Mouse (Mus musculus) CH12.LX (cell line): ENCODE measurements around the gene Coasy. TPM values are rescaled to one million over a fixed set of nuclear protein-coding genes. Genes with fewer than 3 reads are reported as not detected.

Experiments used
- DNase-seq: peaks from one replicate; pipeline ENCODE4 v3.0.0-alpha.2; 2013; ENCODE audit errors: extremely low read depth
- H3K27ac ChIP-seq: 2 replicates; pipeline ENCODE4 v1.5.1; 2012; ENCODE audit warnings: low read depth, mild to moderate bottlenecking, control low read depth, moderate library complexity; ENCODE audit not compliant: insufficient read depth
- H3K27me3 ChIP-seq: replicated peaks from 2 replicates; pipeline ENCODE3; 2012; ENCODE audit warnings: inconsistent platforms
- H3K36me3 ChIP-seq, 2 experiments: replicated peaks in 1 of 2; 2 replicates each; pipeline versions ENCODE3 to v1.6.1; 2012; ENCODE audit warnings: inconsistent platforms in 1 of 2, low read length in 1 of 2, mild to moderate bottlenecking in 1 of 2, mixed read lengths in 1 of 2, moderate library complexity in 1 of 2; ENCODE audit not compliant: control insufficient read depth in 1 of 2, insufficient read depth in 1 of 2
- H3K4me1 ChIP-seq, 2 experiments: 2 replicates each; pipeline ENCODE4 v1.6.1; 2012; ENCODE audit warnings: inconsistent platforms in 1 of 2, moderate library complexity in 1 of 2; ENCODE audit not compliant: insufficient read depth in 2 of 2, control insufficient read depth in 1 of 2
- H3K4me2 ChIP-seq: 2 replicates; pipeline ENCODE4 v1.6.1; 2012; ENCODE audit warnings: low read depth, mild to moderate bottlenecking, control low read depth; ENCODE audit not compliant: poor library complexity, insufficient read depth, severe bottlenecking
- H3K4me3 ChIP-seq, 3 experiments: fragments of 150-350 bp in 1 of 3; sonication (generic) in 1 of 3; replicated peaks in 1 of 3; 2 replicates each; pipeline versions ENCODE3 to v1.5.1; 2011 to 2012; ENCODE audit warnings: low read depth in 2 of 3, low read length in 2 of 3, mild to moderate bottlenecking in 2 of 3, moderate library complexity in 2 of 3, control low read depth in 1 of 3, improper control_type of control experiment in 1 of 3, inconsistent platforms in 1 of 3, mixed read lengths in 1 of 3; ENCODE audit not compliant: poor library complexity in 1 of 3
- H3K79me2 ChIP-seq: replicated peaks from 2 replicates; pipeline ENCODE4 v1.6.1; 2012; ENCODE audit warnings: mild to moderate bottlenecking, moderate library complexity; ENCODE audit not compliant: control insufficient read depth, poor library complexity, insufficient read depth, severe bottlenecking; ENCODE audit errors: extremely low read depth
- H3K9ac ChIP-seq: 2 replicates; pipeline ENCODE4 v1.6.1; 2012; ENCODE audit warnings: low read depth, mild to moderate bottlenecking, control low read depth, moderate library complexity; ENCODE audit not compliant: insufficient read depth
- H3K9me3 ChIP-seq: replicated peaks from 2 replicates; pipeline ENCODE3; 2012; ENCODE audit warnings: low read length, inconsistent platforms, mixed read lengths
- BHLHE40 ChIP-seq: IDR thresholded peaks from 2 replicates; pipeline ENCODE4 v1.6.1; 2011; ENCODE audit warnings: mild to moderate bottlenecking, low read depth, low read length, improper control_type of control experiment
- CHD1 ChIP-seq: IDR thresholded peaks from 2 replicates; pipeline ENCODE4 v1.6.1; 2012; ENCODE audit warnings: low read depth, low read length, improper control_type of control experiment, inconsistent platforms
- CHD2 ChIP-seq: IDR thresholded peaks from 2 replicates; pipeline ENCODE4 v1.6.1; 2011; ENCODE audit warnings: low read length, improper control_type of control experiment
- CTCF ChIP-seq, 2 experiments: IDR thresholded peaks in 1 of 2; conservative IDR thresholded peaks in 1 of 2; 2 replicates each; pipeline ENCODE4 v1.5.1; 2011 to 2012; ENCODE audit warnings: low read depth in 2 of 2, low read length in 2 of 2, improper control_type of control experiment in 1 of 2, inconsistent platforms in 1 of 2, mild to moderate bottlenecking in 1 of 2, moderate library complexity in 1 of 2
- EP300 ChIP-seq: IDR thresholded peaks from 2 replicates; pipeline ENCODE4 v1.6.1; 2011; ENCODE audit warnings: low read length, improper control_type of control experiment
- ETS1 ChIP-seq: conservative IDR thresholded peaks from 2 replicates; pipeline ENCODE4 v1.6.1; 2012; ENCODE audit warnings: low read depth, mild to moderate bottlenecking, inconsistent platforms, low read length, improper control_type of control experiment, moderate library complexity
- JUN ChIP-seq: IDR thresholded peaks from 2 replicates; pipeline ENCODE4 v1.6.1; 2011; ENCODE audit warnings: low read depth, mild to moderate bottlenecking, low read length, improper control_type of control experiment, moderate library complexity; ENCODE audit not compliant: insufficient read depth
- JUND ChIP-seq: conservative IDR thresholded peaks from 2 replicates; pipeline ENCODE4 v1.6.1; 2011; ENCODE audit warnings: low read depth, low read length, improper control_type of control experiment
- MAX ChIP-seq: IDR thresholded peaks from 2 replicates; pipeline ENCODE4 v1.6.1; 2011; ENCODE audit warnings: low read length, improper control_type of control experiment
- MAZ ChIP-seq: IDR thresholded peaks from 2 replicates; pipeline ENCODE4 v1.6.1; 2012; ENCODE audit warnings: low read depth, mild to moderate bottlenecking, inconsistent platforms, low read length, improper control_type of control experiment, moderate library complexity
- MYC ChIP-seq: IDR thresholded peaks from 2 replicates; pipeline ENCODE4 v1.6.1; 2011; ENCODE audit warnings: low read depth, mild to moderate bottlenecking, improper control_type of control experiment, low read length
- PAX5 ChIP-seq: IDR thresholded peaks from 2 replicates; pipeline ENCODE4 v1.6.1; 2012; ENCODE audit warnings: low read length, inconsistent platforms, mixed read lengths
- POLR2AphosphoS2 ChIP-seq: IDR thresholded peaks from 2 replicates; pipeline ENCODE4 v1.6.1; 2011; ENCODE audit warnings: low read depth, low read length, improper control_type of control experiment
- RCOR1 ChIP-seq: conservative IDR thresholded peaks from 2 replicates; pipeline ENCODE4 v1.6.1; 2012; ENCODE audit warnings: low read depth, mild to moderate bottlenecking, inconsistent platforms, low read length, improper control_type of control experiment
- TBP ChIP-seq: conservative IDR thresholded peaks from 2 replicates; pipeline ENCODE4 v1.6.1; 2011; ENCODE audit warnings: low read depth, low read length, improper control_type of control experiment
- TCF12 ChIP-seq: IDR thresholded peaks from 2 replicates; pipeline ENCODE4 v1.6.1; 2014; ENCODE audit warnings: low read depth, mild to moderate bottlenecking, inconsistent platforms, low read length, improper control_type of control experiment
- USF1 ChIP-seq: IDR thresholded peaks from 2 replicates; pipeline ENCODE4 v1.6.1; 2014; ENCODE audit warnings: low read depth, mild to moderate bottlenecking, inconsistent platforms, low read length, improper control_type of control experiment
- ZC3H11A ChIP-seq: IDR thresholded peaks from 2 replicates; pipeline ENCODE4 v1.6.1; 2012; ENCODE audit warnings: low read depth, mild to moderate bottlenecking, inconsistent platforms, low read length, improper control_type of control experiment
- ZMIZ1 ChIP-seq: IDR thresholded peaks from 2 replicates; pipeline ENCODE4 v1.6.1; 2012; ENCODE audit warnings: low read depth, mild to moderate bottlenecking, inconsistent platforms, low read length, improper control_type of control experiment
- ZNF384 ChIP-seq: IDR thresholded peaks from 2 replicates; pipeline ENCODE4 v1.6.1; 2012; ENCODE audit warnings: low read depth, low read length, improper control_type of control experiment, inconsistent platforms
- dilution Hi-C: fragments of 300-500 bp; cut with MboI; formaldehyde crosslinking; loops from 2 replicates; pipeline ENCODE4 v1.14.3; 2020; ENCODE audit warnings: low sequenced_read_pairs; ENCODE audit not compliant: extremely low pct_unique_long_range_greater_than_20kb, extremely low pct_ligation_motif_present
- in situ Hi-C: fragments of 300-500 bp; cut with MboI; formaldehyde crosslinking; loops from 3 replicates; pipeline ENCODE4 v1.14.3; 2019; ENCODE audit warnings: low sequenced_read_pairs, low pct_ligation_motif_present, low pct_unique_long_range_greater_than_20kb, mixed read lengths
- polyA plus RNA-seq: library from polyadenylated mRNA; unstranded; fragments of >175 nt; gene quantifications from 2 replicates; pipeline ENCODE4 v1.2.1, GENCODE M21; 2012; ENCODE audit warnings: low read depth; ENCODE audit not compliant: insufficient read length
- total RNA-seq, 2 experiments: library from RNA; depleted of rRNA; stranded (reverse); fragments of 300-350 nt in 1 of 2; fragments of >200 nt in 1 of 2; gene quantifications; 2 replicates each; pipeline ENCODE4 v1.2.3; 2012 to 2014

Gene Coasy
- total and polyA plus RNA-seq, 3 experiments = 60.4 to 78.9 (median 63.4) TPM

- H3K9me3 ChIP-seq = peaks cover 2% of the 10 kb centered on the region
- no peak overlapping the region for H3K27ac ChIP-seq
- H3K79me2 ChIP-seq = no peaks in the 10 kb centered on the region
- no peak overlapping the region for H3K4me3 ChIP-seq
- in situ Hi-C loops (loop anchor here (5.0 kb wide), 2 partner anchors 76 to 176 kb away; no protein-coding TSS in a partner anchor), dilution Hi-C loops (no loop called here)
- H3K9ac ChIP-seq = no peak overlapping the region
- peaks cover 13 to 32% of the 10 kb centered on the region in 2 experiments for H3K4me1 ChIP-seq
- H3K4me2 ChIP-seq = no peak overlapping the region
- TF ChIP-seq EP300 (no peak), RCOR1 (no peak), JUN (no peak), CHD1 (no peak), JUND (no peak), CTCF (conservative IDR thresholded peaks at IDR 0.05 in 1 of 2, IDR thresholded peaks at IDR 0.05 in 1 of 2; ENCODE audit: low read depth in 2 of 2, low read length in 2 of 2) (no peak), USF1 (no peak), PAX5 (no peak), TCF12 (no peak), MYC (no peak)
- DNase-seq = no peak
- H3K36me3 ChIP-seq = peaks cover 79 to 97% of the 10 kb centered on the region in 2 experiments
- no peaks in the 10 kb centered on the region for H3K27me3 ChIP-seq
Observed at GRCm38 (mm10) chr11:101058726-101059125, 23.6 kb upstream of the Coasy start.

GRCm38 (mm10) chr11:101059473-101059872 lies 22.9 kb upstream of the Coasy start:
- Histone ChIP-seq H3K4me1 (peaks cover 13 to 32% of the 10 kb centered on the region in 2 experiments), H3K9me3 (no peaks in the 10 kb centered on the region), H3K4me2 (no peak overlapping the region), H3K4me3 (no peak overlapping the region), H3K36me3 (peaks cover 75 to 97% of the 10 kb centered on the region in 2 experiments), H3K27ac (peak overlapping the region; percentile 7; the same call in 1 of the 2 replicates), H3K79me2 (no peaks in the 10 kb centered on the region), H3K27me3 (no peaks in the 10 kb centered on the region), H3K9ac (no peak overlapping the region)
- dilution Hi-C loops = no loop called here
- TF ChIP-seq ZC3H11A = no peak
- peak; percentile 88 for TF ChIP-seq BHLHE40
- no peak for DNase-seq
- in situ Hi-C loops = loop anchor here (5.0 kb wide), 2 partner anchors 77 to 177 kb away; no protein-coding TSS in a partner anchor

GRCm38 (mm10) chr11:101060126-101060525 lies 22.2 kb upstream of the Coasy start:
- no peaks in the 10 kb centered on the region for H3K9me3 ChIP-seq
- peaks cover 13 to 32% of the 10 kb centered on the region in 2 experiments for H3K4me1 ChIP-seq
- H3K9ac ChIP-seq = no peak overlapping the region
- dilution Hi-C loops = no loop called here
- in situ Hi-C loops = no loop called here
- TF ChIP-seq JUN = no peak
- TF ChIP-seq ETS1 = peak; percentile 17; the same call in 1 of the 2 replicates
- TF ChIP-seq ZNF384 = no peak
- no peak for TF ChIP-seq PAX5
- TF ChIP-seq CHD2 = no peak
- TF ChIP-seq TBP = no peak
- 0 out of 2 replicates have a peak, but pooled peaks have one; percentile 6 for TF ChIP-seq BHLHE40
- TF ChIP-seq ZMIZ1 = no peak
- no peak for TF ChIP-seq POLR2AphosphoS2
- no peak for TF ChIP-seq MAZ
- no peak for TF ChIP-seq MAX
- no peaks in the 10 kb centered on the region for H3K27me3 ChIP-seq
- H3K4me2 ChIP-seq = no peak overlapping the region
- no peak overlapping the region for H3K4me3 ChIP-seq
- peak overlapping the region; percentile 7; the same call in 1 of the 2 replicates for H3K27ac ChIP-seq
- no peaks in the 10 kb centered on the region for H3K79me2 ChIP-seq
- H3K36me3 ChIP-seq = peaks cover 70 to 94% of the 10 kb centered on the region in 2 experiments
- DNase-seq = peak; percentile 37
